Mouse (Mus musculus) kidney, postnatal 0 days (tissue): ENCODE data around the gene Swsap1. TPM values are rescaled to one million over a fixed set of nuclear protein-coding genes. Genes with fewer than 3 reads are reported as not detected.

Source experiments
- ATAC-seq: fragments of 200-750 bp; cut with Nextera tagmentation; replicated peaks from 2 replicates; pipeline ENCODE4 v1.8.0; 2017; ENCODE audit warnings: low read depth, moderate number of reproducible peaks, moderate TSS enrichment, moderate library complexity; ENCODE audit not compliant: low FRiP score
- DNase-seq: peaks from one replicate; pipeline ENCODE4 v3.0.0-alpha.2; 2016; ENCODE audit warnings: low spot score
- H3K27ac ChIP-seq: fragments of 300-500 bp; sonication (generic); 2 replicates; pipeline ENCODE4 v1.5.1; 2014; ENCODE audit warnings: mild to moderate bottlenecking
- H3K27me3 ChIP-seq: fragments of 300-500 bp; sonication (generic); 2 replicates; pipeline ENCODE4 v1.6.1; 2014; ENCODE audit warnings: low read length, mixed read lengths; ENCODE audit not compliant: insufficient read depth
- H3K36me3 ChIP-seq: fragments of 300-500 bp; sonication (generic); 2 replicates; pipeline ENCODE4 v1.6.1; 2014; ENCODE audit warnings: low read length, mixed read lengths; ENCODE audit not compliant: insufficient read depth
- H3K4me1 ChIP-seq: fragments of 300-500 bp; sonication (generic); replicated peaks from 2 replicates; pipeline ENCODE4 v1.6.1; 2014; ENCODE audit warnings: antibody characterized with exemption, low read length, mixed read lengths; ENCODE audit not compliant: insufficient read depth
- H3K4me2 ChIP-seq: fragments of 300-500 bp; sonication (generic); 2 replicates; pipeline ENCODE4 v1.6.1; 2014; ENCODE audit warnings: mild to moderate bottlenecking, low read length, moderate library complexity, mixed read lengths
- H3K4me3 ChIP-seq: fragments of 300-500 bp; sonication (generic); replicated peaks from 2 replicates; pipeline ENCODE4 v1.5.1; 2014; ENCODE audit warnings: low read depth, low read length
- H3K9ac ChIP-seq: fragments of 300-500 bp; sonication (generic); 2 replicates; pipeline ENCODE4 v1.6.1; 2014; ENCODE audit warnings: low read depth, low read length
- H3K9me3 ChIP-seq: fragments of 300-500 bp; sonication (generic); replicated peaks from 2 replicates; pipeline ENCODE4 v1.6.1; 2016; ENCODE audit warnings: low read length, inconsistent platforms, mixed read lengths
- CTCF ChIP-seq: IDR thresholded peaks from 2 replicates; pipeline ENCODE4 v1.5.1; 2016; ENCODE audit warnings: antibody characterized with exemption, low read depth, mild to moderate bottlenecking, moderate library complexity
- WGBS: fragments of 180-500 bp; shearing (Covaris S2); extraction: QIAGEN DNeasy Blood & Tissue Kit; methylation state at CpG from one replicate; pipeline ENCODE4 v1.1.7; 2014; 5-methylcytosine and 5-hydroxymethylcytosine counted together
- polyA plus RNA-seq: library from polyadenylated mRNA; unstranded; fragments of >200 nt; fragmentation: Nextera tagmentation; extraction: Ambion mirVana; gene quantifications from 2 replicates; pipeline ENCODE4 v1.2.1, GENCODE M21; 2015

Gene Swsap1
- polyA plus RNA-seq, 1 experiment from 2014 or later, result 7.5 TPM

DNA sequence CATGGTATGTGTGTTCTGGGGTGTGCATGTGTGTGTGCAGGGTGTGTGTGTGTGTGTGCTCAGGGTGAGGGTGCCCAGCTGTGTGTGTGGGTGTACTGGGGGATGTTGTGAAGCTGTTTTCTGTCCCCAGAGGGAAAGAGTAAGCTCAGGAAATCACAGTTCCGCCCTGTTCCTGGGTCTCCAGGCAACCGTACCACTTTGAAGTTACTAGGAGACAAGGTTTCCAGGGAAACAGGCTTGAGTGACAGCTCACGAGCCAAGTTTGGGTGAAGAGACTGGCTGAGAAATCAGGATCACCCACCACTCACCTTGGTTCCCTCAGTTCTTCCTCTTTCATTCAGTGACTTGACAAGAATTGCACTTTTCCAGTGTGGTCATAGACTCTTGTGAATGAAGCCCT lies 2.0 kb upstream of the Swsap1 start:
- Histone ChIP-seq H3K4me2 (no peak overlapping the region), H3K9ac (no peak overlapping the region), H3K36me3 (no peaks in the 10 kb centered on the region), H3K9me3 (no peaks in the 10 kb centered on the region), H3K4me3 (no peak overlapping the region), H3K4me1 (no peaks in the 10 kb centered on the region), H3K27me3 (no peaks in the 10 kb centered on the region), H3K27ac (no peak overlapping the region)
- no peak for TF ChIP-seq CTCF
- ATAC-seq (no peak), DNase-seq (no peak)
- WGBS, result 13% methylated on average over 3 of the region's 3 CpGs

DNA sequence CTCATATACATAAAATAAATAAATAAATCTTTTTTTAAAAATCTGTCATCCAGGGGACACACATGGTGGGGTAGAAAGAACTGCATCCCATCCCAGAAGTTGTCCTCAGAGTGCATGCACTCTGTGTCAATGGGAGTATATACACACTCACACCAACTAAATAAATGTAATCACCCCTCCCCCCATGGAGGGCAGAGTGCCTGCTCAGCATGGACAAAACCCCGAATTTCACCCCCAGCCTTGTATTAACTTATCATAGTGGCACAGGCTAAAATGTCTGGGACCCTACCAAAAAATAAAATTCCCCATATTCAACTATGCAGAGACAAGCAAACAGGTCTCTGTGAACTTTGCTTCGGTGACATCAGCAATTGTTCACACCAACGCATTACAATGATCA lies 920 bp upstream of the Swsap1 start:
- H3K36me3 ChIP-seq, result no peaks in the 10 kb centered on the region
- no peak for TF ChIP-seq CTCF
- no peak overlapping the region for H3K9ac ChIP-seq
- no peak for ATAC-seq
- no peaks in the 10 kb centered on the region for H3K9me3 ChIP-seq
- no peaks in the 10 kb centered on the region for H3K4me1 ChIP-seq
- no peak overlapping the region for H3K4me3 ChIP-seq
- WGBS, result 77% methylated on average over 3 of the region's 3 CpGs
- no peak overlapping the region for H3K27ac ChIP-seq
- no peak for DNase-seq
- H3K27me3 ChIP-seq, result no peaks in the 10 kb centered on the region
- H3K4me2 ChIP-seq, result no peak overlapping the region

DNA sequence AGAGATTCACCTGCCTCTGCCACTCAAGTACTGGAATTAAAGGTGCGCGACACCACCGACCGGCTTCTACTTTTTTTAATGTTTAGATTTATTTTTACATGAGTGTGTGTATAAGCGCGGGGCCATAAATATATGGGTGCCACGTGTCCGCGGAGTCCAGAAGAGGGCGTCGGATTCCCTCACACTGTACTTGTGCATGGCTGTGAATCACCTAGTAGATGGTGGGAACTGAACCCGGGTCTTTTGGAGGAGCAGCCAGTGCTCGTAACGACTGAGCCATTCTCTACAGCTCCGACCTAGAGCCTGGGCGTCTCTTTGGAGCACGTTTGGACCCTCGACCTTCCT lies 358 bp upstream of the Swsap1 start:
- Histone ChIP-seq H3K4me2 (peak overlapping the region; percentile 70), H3K27ac (peak overlapping the region; percentile 95; the same call in 1 of the 2 replicates), H3K9me3 (no peaks in the 10 kb centered on the region), H3K27me3 (no peaks in the 10 kb centered on the region), H3K9ac (no peak overlapping the region), H3K36me3 (no peaks in the 10 kb centered on the region), H3K4me1 (peaks cover under 1% of the 10 kb centered on the region; the same call in 1 of the 2 replicates), H3K4me3 (peak overlapping the region; percentile 61)
- DNase-seq (no peak), ATAC-seq (peak; percentile 51)
- TF ChIP-seq CTCF, result peak; percentile 57
- 3% methylated on average over 18 of the region's 18 CpGs for WGBS

DNA sequence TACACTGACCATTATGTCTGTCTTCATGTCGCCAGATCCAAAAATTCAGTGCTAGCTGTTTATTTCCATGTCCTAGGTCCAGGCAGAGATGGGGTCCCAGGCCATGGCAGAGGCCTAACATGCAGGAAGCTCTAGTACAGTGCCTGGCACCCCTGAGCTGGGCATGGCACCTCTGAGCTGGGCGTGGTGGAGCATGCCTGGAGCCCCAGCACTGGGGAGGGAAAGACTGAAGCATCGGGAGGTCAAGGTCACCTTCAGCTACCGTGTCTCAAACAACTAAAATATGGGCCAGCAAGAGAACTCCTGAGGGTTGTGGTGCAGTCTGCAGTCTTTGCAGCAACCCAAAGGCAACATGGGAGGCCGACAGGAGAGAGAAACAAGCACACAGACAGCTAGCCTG lies 2.8 kb downstream of the Swsap1 start:
- Histone ChIP-seq H3K27ac (no peak overlapping the region), H3K9me3 (no peaks in the 10 kb centered on the region), H3K4me3 (no peak overlapping the region), H3K9ac (no peak overlapping the region), H3K27me3 (0 out of 2 replicates have a peak, but pooled peaks cover 6% of the 10 kb centered on the region), H3K36me3 (no peaks in the 10 kb centered on the region), H3K4me1 (peaks cover 29% of the 10 kb centered on the region), H3K4me2 (no peak overlapping the region)
- ATAC-seq (no peak), DNase-seq (no peak)
- WGBS, result 78% methylated on average over 5 of the region's 5 CpGs
- TF ChIP-seq CTCF, result no peak

DNA sequence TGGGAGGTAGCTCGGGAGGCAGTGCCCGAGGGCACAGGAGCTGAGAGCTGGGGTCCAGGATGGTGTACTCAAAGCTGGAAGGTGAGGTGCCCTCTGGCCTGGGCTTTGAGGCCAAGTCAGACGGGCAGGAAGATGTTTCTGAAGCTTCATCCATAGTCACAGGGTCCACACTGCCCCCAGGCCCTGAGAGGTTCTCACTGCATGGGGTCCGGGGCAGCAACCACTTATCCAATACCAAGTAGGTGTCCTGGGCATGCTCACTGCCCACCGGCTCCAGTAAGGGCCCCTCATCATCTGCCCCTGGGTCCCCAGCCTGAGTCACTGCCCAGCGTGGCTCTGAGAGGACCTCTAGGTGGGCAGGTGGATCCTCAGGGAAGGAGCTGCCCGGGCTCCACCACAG lies 3.7 kb downstream of the Swsap1 start:
- H3K27ac ChIP-seq, result 0 out of 2 replicates have a peak overlapping the region, but pooled peaks have one; percentile 54
- no peak overlapping the region for H3K4me2 ChIP-seq
- H3K27me3 ChIP-seq, result 0 out of 2 replicates have a peak, but pooled peaks cover 6% of the 10 kb centered on the region
- no peak for ATAC-seq
- H3K4me1 ChIP-seq, result peaks cover 29% of the 10 kb centered on the region
- H3K36me3 ChIP-seq, result no peaks in the 10 kb centered on the region
- no peak overlapping the region for H3K9ac ChIP-seq
- TF ChIP-seq CTCF, result no peak
- no peak overlapping the region for H3K4me3 ChIP-seq
- H3K9me3 ChIP-seq, result no peaks in the 10 kb centered on the region
- WGBS, result 89% methylated on average over 7 of the region's 7 CpGs
- DNase-seq, result no peak

DNA sequence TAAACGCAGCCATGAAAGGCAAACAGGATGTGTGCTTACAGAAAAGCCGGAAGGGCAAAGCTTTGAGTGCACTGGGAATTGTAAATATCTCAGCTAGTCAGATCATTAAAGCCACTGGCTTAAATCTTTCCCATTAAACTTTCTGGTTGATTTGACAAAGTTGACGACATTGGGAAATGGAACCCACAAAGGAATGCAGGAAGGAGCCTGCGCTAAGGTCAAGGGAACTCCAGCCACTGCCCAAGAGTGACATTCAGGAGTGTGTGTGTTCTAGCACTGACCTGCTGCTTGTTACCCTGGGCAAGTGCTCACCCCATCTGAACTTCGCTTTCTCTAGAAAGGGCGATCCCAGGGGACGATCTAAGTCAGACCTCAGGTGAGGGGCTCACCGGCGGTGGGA lies 4.6 kb downstream of the Swsap1 start:
- peak overlapping the region; percentile 54 for H3K27ac ChIP-seq
- H3K4me2 ChIP-seq, result peak overlapping the region; percentile 89
- 0 out of 2 replicates have a peak, but pooled peaks cover 6% of the 10 kb centered on the region for H3K27me3 ChIP-seq
- no peak overlapping the region for H3K9ac ChIP-seq
- peaks cover 29% of the 10 kb centered on the region for H3K4me1 ChIP-seq
- H3K4me3 ChIP-seq, result no peak overlapping the region
- DNase-seq (peak; percentile 82), ATAC-seq (no peak)
- 30% methylated on average over 9 of the region's 9 CpGs for WGBS
- no peak for TF ChIP-seq CTCF
- no peaks in the 10 kb centered on the region for H3K9me3 ChIP-seq
- H3K36me3 ChIP-seq, result no peaks in the 10 kb centered on the region

DNA sequence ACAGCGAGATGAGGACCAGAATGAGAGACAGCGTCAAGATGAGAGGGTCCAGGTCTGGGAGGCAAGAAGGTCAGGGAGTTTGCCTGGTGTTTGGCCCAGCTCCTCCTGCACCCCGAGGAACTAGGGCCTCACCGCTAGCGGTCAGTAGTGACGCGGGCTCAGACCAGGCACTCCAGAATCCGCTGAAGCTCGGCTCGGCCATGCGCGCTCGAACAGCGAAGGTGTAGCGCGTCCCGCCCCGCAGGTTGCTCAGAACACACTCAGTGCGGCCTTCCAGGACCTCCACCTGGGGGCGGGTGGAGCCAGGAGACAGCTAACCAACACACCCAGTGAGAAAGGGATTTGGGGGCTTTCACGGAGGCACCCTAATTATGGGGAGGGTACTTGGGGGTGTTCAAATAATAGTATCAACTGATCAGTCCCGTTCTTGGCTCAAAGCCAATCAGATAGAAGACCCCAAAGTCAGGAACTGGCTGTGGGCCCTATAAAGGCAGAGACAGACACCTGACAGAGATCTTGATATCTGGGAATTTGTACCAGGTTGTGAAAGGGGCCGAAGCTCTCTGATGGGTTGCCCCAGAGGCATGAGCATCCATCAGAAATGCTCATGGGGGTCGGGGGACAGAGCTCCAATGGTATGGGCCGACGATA lies 5.1 kb downstream of the Swsap1 start:
- Histone ChIP-seq H3K4me1 (peaks cover 29% of the 10 kb centered on the region), H3K9ac (no peak overlapping the region), H3K4me2 (peak overlapping the region; percentile 89), H3K4me3 (peak overlapping the region; percentile 51; the same call in 1 of the 2 replicates), H3K27ac (peak overlapping the region; percentile 54), H3K36me3 (no peaks in the 10 kb centered on the region), H3K9me3 (no peaks in the 10 kb centered on the region), H3K27me3 (0 out of 2 replicates have a peak, but pooled peaks cover 6% of the 10 kb centered on the region)
- peak; percentile 53 for TF ChIP-seq CTCF
- 8% methylated on average over 26 of the region's 26 CpGs for WGBS
- DNase-seq, result peak; percentile 64
- ATAC-seq, result 0 out of 2 replicates have a peak, but pooled peaks have one; percentile 4
